Mouse (Mus musculus) gastrocnemius, adult 18-20 months (tissue): Measurements from ENCODE around the gene Nphp4. TPM values are rescaled to one million over a fixed set of nuclear protein-coding genes. Genes with fewer than 3 reads are reported as not detected.
"Not testable (repeated sequence)": the region's sequence is repeated elsewhere in the genome, so short reads cannot be mapped to it uniquely, and the experiment has no call there.

Source experiments
- DNase-seq: peaks from one replicate; pipeline ENCODE4 v3.0.0; 2021; ENCODE audit warnings: low spot score
- total RNA-seq, 2 experiments: library from RNA; stranded (reverse); gene quantifications; 2 replicates each; pipeline ENCODE4 v1.2.3; 2021

Gene Nphp4
- total RNA-seq, 2 experiments from 2014 or later: 0.85 to 1.1 TPM

GRCm38 (mm10) chr4:152555806-152556205 lies 79.3 kb downstream of the Nphp4 start:
- DNase-seq: not testable (repeated sequence)

DNA sequence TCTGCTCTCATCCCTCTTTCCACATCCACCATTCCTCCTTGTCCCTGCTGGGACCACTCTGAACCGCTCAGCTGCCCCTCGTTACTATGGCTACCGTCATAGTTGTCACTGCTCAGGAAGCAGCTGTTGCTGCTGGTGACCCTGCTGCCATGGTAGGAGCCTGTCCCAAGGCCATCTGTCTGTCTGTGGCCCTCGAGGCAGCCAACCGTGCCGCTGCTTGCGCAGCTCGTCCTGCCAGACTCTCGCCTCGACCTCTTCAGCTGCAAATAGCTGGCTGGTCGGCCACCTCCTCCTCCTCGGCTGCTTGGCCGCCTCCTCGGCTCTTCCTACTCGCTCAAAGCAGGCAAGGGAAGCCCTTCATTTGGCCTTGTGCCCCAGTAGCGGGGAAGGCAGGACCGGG lies 81.7 kb downstream of the Nphp4 start:
- DNase-seq: no peak

GRCm38 (mm10) chr4:152568006-152568405 lies 91.5 kb downstream of the Nphp4 start:
- DNase-seq: no peak

GRCm38 (mm10) chr4:152568662-152569395 lies 92.3 kb downstream of the Nphp4 start:
- DNase-seq: no peak

DNA sequence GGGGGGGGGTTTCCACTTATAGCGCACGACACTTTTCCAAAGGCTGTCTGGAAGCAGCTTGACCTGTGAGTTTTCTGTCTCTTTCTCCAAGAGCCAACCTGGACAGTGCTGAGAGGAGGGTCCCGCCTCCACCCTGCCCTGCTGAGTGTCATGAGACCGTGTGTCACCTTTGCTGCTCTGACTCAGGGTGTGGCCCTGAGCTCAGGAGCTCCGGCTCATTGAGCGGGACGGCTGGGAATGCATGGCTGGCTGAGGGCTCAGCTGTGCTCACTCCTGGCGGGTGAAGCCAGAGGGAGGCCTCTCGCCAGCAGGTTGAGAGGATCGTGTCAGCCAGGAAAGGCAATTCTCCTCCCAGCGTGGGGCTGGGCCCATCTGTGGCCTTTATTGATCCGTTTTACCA lies 97.8 kb downstream of the Nphp4 start:
- DNase-seq: no peak

- DNase-seq: no peak
These were observed 100.3 kb downstream of the Nphp4 start for GRCm38 (mm10) chr4:152576826-152577225.

DNA sequence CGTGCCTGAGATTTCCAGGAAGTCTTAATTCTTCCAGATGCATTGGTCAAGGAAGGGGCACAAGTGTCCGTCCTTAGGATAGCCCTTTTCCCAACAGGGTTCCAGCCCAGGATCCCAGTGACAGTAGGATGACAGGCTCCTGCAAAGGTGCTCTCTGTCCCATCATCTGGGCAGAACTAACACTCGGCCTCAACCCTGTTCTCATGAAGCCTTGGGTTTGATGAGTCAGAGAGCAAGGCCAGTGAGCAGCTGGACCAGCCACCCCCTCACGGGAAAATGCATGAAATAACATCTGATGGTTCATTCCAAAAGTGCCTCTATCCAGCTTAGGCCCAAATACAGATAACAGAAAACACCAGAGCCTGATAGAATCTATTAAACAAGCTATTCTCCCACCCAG lies 103.5 kb downstream of the Nphp4 start:
- no peak for DNase-seq

DNA sequence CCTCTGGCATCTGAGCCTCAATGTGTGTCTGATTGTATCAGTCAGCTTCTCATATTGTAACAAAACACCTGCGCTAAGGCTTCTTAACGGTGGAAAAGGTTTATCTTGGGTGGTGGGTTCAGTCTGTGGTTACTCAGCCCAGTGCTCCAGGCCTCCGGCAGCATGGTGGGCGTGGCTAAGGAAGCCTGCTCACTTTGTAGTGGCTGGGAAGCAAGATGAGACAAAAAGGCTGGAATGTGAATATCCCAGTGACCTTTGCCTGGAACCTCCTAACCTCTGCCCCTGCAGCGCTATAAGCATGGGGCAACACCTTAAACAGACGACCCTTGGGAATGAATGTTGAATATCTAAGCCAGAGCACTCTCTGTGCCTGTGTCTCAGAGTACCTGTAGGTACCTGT lies 105.7 kb downstream of the Nphp4 start:
- no peak for DNase-seq

- no peak for DNase-seq
These were observed 107.1 kb downstream of the Nphp4 start for GRCm38 (mm10) chr4:152583616-152584015.

DNA sequence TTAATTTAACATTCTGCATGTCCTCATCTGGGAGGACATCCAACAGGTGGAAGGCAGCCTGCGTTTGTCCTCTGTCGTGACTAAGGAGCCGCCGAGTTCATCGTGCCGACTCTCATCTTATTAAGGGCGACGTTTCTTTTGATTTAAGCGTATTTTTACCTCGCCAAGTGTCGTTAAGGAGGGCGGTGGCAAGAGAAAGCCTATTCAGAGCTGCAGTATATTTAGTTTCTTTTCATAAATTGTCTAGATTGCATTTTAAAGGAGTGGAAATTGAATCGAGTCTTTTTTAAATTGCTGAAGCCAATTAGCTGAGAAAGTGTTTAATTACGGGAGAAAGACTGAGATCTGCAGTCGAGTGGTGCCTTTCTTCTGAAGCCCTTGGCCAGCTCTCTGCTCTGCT lies 109.0 kb downstream of the Nphp4 start:
- DNase-seq: no peak

- DNase-seq: no peak
These were observed 109.7 kb downstream of the Nphp4 start for GRCm38 (mm10) chr4:152586175-152586574.

DNA sequence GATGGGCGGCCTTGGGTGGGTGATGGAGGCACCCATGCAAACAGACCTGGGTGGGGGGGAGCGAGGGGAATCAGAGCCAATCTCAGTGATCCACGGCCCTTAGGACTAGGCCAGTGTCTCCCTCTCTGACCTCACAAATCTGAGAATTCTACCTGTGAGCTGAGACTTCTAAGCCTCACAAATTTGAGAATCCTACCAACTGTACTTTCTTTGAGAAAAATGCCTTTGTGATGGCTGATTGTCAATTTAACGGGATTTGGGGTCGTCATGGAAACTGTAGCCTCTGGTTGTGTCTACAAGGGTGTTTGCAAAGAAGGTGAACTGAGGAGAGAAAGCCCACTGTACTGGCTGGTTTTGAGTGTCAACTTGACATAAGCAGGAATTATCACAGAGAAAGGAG lies 127.8 kb downstream of the Nphp4 start:
- DNase-seq: no peak

GRCm38 (mm10) chr4:152609196-152609595 lies 132.7 kb downstream of the Nphp4 start:
- DNase-seq: no peak

DNA sequence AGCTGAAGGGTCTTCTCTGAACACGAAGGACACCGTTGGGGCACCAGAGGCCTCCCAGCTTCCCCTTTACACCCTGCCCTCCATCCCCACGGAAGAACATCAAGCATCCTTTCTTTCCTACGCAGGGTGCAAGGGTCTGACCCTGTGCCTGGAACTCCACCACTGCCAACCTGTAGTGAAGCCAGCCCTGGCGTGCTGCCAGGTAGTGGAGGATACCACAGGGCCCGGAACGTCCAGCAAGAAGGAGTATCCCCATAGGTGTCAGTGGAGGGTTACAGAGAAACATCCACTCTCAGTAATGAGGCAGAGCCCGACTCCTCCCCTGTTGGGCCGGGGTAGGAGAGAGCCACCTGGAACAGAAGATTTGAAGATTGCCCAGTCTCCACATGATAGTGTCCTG lies 133.5 kb downstream of the Nphp4 start:
- no peak for DNase-seq

Other genes with a start within 250 kb of the Nphp4 start
- gene Gpr153, start 202.5 kb upstream of the Nphp4 start, total RNA-seq: 1 to 10 TPM; 3.4 to 4.5 TPM
- gene Hes3, start 185.0 kb upstream of the Nphp4 start, total RNA-seq: not detected
- 10 to 100 TPM; 19.8 to 19.9 TPM for gene Icmt, start 179.5 kb upstream of the Nphp4 start, total RNA-seq
- not detected for gene Rnf207, start 157.7 kb upstream of the Nphp4 start, total RNA-seq
- gene Rpl22, start 151.0 kb upstream of the Nphp4 start, total RNA-seq: 100 to 1,000 TPM; 249 to 251 TPM
- under 1 TPM in 1 of 2 experiments, not detected in 1; 0.12 TPM for gene Chd5, start 138.1 kb upstream of the Nphp4 start, total RNA-seq
- gene Kcnab2, start 1.2 kb downstream of the Nphp4 start, total RNA-seq: 1 to 10 TPM in 1 of 2 experiments, under 1 TPM in 1; 0.95 to 1.2 TPM